Mouse (Mus musculus): Measurements from ENCODE around the gene Plac1.
A peak's percentile ranks its signal among the peaks of the same experiment; 100 is the strongest.

The Plac1 gene

DNA sequence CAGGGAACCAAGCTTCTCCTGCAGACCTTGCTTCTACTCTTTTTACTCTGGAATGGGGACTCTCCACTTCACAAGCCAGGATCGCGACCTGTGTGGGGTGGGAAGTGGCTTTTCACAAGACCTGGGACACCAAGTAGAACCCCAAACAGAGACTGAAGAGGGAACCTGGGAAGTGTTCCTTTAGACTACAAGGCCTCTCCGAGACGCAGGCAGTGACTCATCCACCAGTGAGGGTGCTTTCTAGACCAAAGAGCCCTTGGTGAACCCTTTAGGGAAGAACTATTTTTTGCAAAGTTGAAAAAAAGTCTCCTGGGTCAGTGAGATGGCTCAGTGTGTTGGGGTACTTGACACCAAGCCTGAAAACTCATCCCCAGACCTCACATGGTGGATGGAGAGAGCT, 129.8 kb downstream of the Plac1 start:
- DNase-seq (ENCODE audit: low spot score in 2 of 2) = no peak

DNA sequence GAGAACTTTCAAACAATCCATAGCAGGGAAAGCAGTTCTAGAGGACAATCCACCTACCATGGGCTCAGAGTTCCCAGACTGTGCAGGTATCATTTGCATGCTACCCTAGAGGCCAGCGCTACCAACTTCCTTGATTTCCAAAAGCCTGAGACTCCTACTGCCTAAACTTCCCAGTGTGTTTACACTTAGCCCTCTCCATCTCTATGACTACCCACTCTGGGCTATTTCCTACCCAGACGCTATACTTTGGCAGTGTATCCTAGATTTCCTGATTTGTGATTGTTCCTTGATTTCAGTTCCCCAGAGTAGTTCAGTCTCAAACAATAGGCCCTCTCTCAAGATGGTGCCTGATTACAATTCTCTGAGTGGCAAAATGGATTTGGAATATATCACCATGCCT, 132.8 kb downstream of the Plac1 start:
- no peak for DNase-seq (ENCODE audit: low spot score in 2 of 2)

DNA sequence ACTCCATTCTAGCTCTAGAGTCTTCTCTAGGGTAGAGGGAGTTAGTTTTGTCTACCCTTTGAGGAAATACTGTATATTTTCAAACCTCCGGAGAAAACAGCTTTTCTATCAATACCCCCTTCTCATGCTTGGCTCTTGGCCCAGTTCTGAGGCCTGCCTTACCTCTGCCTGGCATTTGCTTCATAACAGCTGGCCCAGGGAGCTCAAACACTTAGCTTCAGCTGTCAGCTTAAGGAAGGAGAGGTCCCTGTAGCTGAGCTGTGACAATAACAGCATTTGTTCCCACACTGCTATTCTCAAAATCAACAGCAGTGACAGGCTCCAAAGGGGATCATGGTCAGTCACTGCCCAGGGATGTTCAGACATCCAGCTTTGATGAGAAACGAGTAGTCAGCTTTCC, 138.7 kb downstream of the Plac1 start:
- DNase-seq (ENCODE audit: low spot score in 2 of 2) = no peak

DNA sequence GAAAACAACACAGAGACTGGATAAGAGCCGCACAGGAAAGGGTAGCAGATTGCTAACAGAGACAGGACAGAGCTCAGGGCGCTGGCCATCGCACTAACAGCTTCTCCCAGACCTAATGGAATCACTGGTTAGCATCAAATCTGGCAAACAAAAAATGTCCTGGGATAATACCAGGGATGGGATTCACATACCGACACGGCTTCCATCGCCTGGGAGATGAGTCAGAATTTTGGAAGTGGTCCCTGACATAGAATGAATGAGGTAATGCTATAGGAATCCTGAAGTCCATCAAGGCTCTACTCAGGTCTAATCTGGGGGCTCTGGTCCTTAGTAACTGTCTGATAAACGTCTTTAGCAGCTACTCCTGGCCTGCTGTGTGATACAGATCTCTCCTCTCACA, 140.0 kb downstream of the Plac1 start:
- no peak for DNase-seq (ENCODE audit: low spot score in 2 of 2)

DNA sequence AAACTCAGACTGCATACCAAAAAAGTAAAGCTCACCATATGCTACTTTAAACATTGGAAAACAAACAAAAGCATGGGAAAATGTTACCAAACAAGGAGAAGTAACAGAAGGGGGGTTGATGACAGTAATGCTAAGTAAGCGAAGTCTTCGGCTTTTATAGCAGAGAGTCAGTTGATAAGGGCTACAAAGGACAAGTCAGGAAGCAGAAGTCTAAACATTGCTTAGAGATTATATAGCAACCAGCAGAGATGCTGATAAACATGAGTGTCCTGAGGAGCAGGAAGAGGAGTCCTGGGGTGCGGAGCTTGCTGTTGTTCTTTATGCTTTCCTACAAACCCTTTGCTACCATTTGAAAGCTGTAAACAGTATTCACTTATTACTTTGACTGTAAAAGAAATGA, 140.6 kb downstream of the Plac1 start:
- no peak for DNase-seq (ENCODE audit: low spot score in 2 of 2)

DNA sequence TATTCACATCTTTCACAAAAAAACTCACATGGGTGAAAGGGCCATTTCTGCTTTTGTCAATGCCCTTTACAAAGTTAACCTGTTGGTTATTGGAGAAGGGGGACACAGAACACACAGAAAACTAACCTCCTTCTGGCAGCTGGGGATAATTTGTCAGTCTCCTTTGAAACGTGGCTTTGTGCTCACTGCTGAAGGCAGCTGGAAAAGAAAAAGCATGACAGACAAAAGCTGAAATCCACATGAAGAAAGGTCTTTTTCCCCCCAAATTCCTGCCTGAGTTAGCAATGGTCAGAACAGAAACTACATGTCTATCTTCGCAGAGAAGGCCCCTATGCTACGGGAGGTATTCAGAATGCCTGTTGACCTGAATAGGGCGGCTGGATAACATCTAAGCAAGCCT, 141.6 kb downstream of the Plac1 start:
- no peak for DNase-seq (ENCODE audit: low spot score in 2 of 2)

DNA sequence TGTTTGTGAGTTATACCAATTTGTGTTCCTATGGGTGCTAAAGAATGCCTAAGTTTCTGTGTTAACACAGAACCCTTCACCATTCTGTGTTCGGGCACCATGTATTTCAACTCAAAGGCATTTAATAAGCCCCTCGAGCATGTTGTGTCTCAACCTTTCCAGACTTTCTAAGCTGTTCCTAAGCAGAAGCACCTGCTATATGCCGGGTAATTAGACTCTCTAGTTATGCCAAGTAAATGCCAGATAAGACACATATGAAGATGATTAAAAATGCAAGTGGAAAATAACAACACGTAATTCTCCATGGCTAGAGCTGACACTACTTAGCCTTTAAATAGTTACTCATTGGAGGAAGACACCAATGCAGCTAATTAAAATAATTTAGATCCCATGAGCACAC, 142.1 kb downstream of the Plac1 start:
- DNase-seq (ENCODE audit: low spot score in 2 of 2) = no peak

DNA sequence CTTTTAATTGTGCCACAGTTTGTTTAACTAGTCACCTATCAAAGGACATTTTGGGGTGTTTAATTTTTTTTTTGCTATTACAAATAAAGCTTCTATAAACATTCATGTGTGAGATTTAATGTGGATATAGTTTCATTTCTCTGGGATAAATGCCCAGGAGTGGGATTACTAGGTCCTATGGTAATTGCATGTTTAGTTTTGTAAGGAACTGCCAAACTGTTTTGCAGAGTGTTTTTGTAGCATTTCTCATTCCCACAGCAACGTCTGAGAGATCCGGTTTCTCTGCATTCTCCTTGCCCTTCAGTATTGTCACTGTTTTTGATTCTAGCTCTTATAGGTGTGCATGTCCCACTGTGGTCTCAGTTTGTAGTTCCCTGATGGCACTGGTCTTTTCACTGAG, 146.5 kb downstream of the Plac1 start:
- no peak for DNase-seq (ENCODE audit: low spot score in 2 of 2)

DNA sequence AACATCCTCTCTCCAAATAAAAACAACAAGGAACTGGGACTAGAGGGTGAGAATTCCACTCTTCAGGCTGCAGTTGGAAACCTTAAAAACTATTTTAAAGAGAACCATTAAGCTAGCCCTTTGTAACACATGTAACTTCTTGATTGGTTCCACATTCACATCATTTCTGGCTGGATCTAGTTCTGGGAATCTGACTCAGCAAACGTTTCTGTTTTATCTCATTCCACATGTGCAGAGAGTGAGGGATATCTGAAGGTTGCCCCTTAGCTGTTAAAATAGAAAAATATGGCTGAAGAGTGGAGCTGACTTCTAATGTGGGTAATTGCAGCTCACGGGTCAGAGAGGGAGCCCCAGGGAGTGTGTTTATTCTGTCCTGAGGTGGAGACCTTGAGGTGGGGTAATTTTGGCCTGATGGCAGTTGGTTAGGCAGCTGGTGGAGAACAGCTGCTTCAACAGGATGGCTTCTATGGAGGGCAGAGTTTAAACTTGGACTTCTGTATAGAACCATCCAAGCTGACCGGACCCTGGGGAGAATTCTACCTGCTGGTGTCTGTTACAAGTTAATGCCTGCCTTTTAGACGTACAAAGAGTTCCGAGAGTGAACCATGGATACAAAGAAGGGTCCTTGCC, 151.1 kb downstream of the Plac1 start:
- DNase-seq (ENCODE audit: low spot score in 2 of 2) = no peak

DNA sequence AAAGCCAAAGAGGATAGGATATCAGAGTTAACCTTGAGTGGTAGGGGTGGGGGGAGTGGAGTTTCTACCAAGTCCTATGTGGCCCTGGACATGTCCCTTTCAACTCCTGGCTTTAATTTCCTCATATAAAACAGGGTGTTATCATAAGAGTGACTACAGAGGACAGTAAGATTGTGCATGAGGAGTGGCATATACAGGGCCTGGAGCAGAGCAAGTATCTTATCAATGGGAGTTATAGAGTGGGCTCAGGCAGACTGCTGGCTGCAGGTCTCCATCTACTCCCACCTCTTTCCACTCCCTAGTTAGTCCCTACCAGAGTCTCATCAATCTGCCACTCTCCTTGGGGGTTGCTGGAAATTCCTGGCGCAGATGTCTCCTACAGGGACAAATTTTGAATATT, 152.7 kb downstream of the Plac1 start:
- DNase-seq (ENCODE audit: low spot score in 2 of 2) = no peak

DNA sequence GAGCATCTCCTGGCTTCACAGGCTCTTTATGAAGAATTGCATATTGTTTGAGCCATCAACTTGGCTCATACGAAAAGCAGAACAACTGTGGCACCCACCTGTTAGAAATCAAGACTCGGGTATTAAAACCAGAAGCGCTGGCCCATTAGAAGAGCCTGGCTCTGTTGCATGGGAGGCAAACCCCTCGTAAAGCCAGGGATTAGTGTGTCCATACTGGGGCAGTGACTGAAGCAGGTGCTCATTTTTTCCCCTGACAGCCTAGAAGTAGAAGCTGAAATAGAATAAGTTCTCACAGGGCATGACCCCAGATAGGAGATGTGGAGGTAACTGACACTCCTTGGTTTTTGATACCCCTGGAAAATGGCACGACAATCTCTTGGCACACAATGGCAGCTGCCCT, 154.4 kb downstream of the Plac1 start:
- DNase-seq (ENCODE audit: low spot score in 2 of 2) = no peak

DNA sequence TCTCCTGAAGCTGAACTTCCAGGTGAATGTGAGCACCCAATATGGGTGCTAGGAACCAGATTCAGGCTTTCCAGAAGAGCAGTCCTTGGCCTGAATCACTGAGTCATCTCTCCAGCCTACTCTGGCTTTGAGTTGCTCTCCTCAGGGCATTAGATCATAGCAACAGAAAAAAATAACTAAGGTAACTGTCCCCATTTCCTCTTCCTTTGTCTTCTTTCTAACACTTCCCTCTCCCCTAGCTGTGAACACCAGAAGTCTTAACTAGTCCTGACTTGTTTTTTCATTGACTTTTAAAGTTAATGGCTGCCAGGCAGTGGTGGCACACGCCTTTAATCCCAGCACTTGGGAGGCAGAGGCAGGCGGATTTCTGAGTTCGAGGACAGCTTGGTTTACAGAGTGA, 175.5 kb downstream of the Plac1 start:
- no peak for DNase-seq (ENCODE audit: low spot score in 2 of 2)

DNA sequence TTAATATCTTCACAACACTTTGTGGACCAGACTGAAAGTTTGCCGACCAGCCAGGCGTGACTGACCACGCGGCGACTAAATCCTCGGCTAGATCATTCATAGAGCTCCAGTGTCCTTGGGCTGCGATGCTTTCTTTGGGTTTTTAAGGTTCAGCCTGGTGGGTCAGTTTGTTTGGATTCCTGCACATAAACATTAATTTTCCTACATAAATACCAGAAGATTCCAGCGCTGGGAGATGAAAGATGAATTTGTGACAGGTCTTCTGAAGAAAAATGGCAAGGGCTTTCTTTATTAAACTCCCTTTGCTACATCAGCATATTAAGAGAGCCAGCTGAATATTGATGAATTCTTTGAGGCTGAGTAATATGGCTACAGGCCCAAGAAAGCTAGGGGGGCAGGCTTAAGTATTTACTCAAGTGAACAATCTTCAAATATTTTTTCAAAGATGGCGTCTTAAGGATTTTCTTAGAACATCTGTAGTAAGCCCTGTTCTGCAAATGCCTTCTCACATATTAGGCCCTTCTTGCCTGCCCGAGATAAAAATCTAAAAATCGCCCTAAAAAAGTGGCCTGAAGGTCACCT, 180.4 kb downstream of the Plac1 start:
- no peak for DNase-seq (ENCODE audit: low spot score in 2 of 2)

DNA sequence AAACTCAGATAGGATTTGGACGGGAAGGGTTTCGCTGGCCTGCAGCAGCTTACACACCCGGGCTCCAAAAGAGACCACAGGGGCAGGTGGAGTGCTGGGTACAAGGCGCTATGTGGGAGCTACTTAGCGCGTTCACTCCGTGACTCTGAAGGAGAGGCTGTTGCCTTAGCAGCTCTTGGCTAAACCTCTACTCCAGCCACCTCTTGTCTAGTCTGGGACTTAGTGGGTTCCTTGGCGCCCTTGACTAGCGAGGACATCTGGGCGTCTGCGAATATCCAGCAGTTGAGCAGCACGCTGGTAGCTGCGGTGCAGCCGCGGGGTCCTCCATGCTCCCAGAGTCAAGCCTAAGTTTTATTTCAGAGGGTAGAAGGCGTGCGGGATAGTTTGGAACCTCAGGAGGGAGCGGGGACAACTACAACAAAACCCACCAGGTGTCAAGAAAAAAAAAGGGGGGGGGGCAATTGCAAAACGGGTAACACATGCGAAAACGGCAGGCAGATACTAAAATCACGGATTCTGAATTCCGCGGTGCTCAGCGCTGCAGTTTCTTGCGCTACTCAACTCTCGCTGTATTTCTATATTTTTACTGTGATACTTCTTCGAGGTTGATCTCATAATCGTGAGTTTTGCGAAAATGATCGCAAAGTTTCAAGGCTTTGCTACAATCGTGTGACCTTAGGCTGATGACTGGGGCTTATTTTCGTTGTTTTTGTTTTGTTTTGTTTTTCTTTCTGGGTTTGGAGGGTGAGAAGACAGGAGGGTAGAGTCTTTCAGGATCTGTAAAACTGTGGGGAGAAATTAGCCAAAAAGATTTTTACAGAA, 181.2 kb downstream of the Plac1 start:
- DNase-seq (ENCODE audit: low spot score in 2 of 2) = no peak

DNA sequence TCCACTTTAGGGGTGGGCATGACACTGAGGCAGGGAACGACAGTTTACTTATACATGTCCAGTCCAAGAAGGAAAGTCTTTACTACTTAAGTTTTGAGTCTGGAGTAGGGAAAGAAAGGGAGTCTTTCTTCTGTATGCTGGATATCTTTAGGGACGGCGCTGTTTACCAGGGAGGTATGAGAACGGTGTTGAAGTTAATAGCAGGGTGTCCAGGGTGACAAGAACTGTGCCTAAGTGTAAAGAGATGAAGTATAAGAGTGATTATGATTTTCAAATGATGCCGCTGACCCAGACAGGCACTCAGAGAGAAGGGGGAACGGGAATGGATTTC, 182.2 kb downstream of the Plac1 start:
- no peak for DNase-seq (ENCODE audit: low spot score in 2 of 2)

DNA sequence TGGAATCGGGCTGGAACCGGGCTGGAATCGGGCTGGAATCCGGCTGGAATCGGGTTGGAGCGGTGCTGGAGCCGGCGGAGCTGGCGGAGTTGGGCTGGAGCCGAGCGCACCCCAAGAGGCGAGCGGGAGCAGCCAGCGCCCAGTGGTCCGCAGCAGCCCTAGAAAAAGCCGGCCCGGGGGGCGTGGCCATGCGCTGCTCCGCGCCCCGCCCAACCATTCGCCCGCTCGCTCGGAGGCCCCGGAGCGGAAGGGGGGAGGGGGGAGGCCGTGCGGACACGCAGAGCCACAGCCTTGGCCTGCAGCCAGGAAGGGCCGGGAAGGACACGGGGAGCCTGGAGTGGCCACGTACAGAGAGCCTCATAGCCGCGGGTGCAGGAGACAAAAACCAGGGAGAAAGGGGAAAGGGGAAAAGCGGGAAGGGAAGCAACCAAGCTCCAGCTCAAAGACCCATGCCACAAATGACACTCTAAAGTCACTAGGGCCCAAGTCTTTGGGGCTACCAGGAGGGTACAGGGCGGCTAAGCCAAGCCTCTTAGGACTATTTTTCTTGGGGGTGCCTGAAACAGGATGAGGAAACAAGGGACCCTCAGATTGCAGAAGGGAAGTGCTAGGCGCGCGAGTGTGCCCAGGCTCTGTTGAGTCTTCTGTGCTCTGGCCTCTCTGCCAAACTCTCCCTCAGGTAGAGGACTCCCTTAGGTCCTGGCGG, 182.7 kb downstream of the Plac1 start:
- peak; percentile 6 to 17 for DNase-seq (ENCODE audit: low spot score in 2 of 2)

DNA sequence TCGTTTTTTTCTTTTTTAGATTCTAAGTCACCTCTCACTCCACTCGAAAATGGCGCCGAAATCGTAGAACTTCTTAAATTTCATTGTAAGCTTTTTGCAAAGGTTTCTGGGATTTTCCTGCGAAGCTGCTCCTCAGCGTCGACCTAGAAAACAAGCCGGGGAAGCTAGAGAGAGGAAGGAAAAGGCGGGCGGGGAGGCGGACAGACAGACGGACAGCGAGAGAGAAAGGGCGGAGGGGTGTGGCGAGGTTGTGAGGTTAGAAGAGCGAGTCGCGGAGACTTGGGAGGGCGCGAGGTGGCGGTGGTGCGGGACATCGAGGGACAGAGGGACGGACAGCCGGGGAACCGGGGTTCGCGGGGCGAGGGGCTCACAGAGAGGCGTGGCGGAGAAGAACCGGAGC, 183.3 kb downstream of the Plac1 start:
- DNase-seq (ENCODE audit: low spot score in 2 of 2) = no peak

DNA sequence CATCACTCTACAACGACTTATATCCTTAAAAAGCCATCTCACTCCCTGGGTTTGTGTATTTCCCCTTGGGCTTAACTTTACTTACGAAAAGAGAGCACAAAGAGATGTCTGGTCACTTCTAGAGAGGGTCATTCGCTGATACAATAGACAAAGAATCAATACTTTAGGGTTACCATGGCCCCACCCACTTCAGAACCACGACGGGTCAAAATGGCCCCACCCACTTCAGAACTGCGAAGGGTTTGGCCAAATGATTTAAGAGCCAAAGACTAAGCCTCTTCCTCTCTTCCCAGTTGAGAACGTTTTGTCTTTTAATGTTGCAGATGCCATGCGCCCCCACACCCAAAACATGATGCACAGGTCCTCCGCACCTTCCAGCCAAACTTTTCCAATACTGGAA, 184.1 kb downstream of the Plac1 start:
- no peak for DNase-seq (ENCODE audit: low spot score in 2 of 2)

DNA sequence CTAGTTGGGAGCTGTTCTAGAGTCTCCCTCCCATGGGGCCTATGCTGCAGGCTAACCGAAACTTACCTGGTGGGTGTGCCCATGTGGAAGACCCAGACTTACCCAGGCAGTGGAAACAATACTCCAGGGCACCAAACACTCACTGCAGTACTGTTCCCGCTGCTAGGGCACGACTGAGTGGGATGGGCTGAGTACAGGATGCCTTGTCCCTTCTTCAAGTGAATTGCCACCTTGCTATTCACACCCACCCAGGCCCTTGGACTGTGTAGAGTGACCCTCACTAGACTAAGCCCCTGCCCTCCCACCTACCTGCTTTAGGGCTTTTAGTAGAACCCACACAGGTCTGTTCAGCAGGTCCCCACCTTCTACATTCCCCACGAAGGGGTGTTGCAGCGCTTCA, 186.0 kb downstream of the Plac1 start:
- no peak for DNase-seq (ENCODE audit: low spot score in 2 of 2)

DNA sequence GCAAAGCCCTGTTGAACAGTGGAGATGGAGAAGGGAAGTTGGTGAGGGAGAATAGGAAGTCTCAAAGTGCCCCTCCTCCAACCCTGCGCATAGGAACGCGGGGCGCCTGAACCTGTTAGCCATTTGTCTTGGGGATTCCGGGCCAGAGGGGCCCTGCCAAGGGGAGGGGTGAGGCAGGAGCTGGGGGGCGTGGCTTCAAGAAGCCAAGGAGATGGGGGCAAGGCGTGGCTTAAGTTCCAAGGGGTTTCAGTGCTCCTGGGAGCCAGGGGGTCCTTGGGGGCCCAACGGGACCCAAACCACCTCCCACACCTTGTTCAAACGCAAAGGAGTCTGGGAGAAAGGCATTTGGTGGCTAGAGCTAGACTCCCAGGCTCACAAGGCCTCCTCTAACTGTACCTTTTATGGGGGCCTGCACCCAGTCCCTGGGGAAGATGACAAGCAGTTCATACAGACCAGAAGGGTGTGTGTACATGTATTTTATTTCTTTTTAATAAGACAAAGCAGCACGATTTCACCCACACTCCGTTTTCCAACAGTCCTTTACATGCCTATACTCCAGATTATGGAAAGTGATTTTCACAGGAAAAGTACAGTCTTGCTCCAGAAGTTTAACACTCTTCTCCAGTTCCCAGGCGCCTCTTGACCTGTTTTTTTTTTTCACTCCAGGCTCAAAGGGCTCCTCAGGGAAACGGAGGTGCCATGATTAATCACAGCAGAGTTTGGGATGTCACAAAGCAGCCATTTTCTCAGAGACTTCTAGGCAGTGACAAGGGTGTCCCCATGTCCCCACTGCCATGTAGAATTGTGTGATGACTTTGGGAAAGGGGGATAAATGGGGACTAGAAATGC, 187.0 kb downstream of the Plac1 start:
- DNase-seq (ENCODE audit: low spot score in 2 of 2) = no peak

DNA sequence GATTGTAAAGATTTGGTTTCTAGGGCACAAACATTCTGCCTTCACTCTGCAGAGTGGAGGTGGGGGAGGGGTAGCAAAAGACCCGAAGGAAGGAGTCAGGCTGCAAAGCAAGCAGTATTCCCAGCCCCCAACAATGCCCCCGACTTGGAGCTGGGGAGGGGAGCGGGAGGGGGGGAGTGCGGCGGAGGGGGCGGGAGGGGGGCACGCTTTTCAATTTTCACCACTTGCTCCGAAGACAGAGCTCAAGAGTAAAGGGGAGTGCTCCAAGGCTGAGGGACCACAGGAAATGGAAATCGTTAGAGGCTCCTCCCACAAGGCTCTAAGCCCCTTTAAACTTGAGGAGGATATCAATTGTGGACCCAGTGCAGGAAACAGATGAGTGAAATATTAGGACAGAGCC, 189.6 kb downstream of the Plac1 start:
- DNase-seq (ENCODE audit: low spot score in 2 of 2) = no peak

DNA sequence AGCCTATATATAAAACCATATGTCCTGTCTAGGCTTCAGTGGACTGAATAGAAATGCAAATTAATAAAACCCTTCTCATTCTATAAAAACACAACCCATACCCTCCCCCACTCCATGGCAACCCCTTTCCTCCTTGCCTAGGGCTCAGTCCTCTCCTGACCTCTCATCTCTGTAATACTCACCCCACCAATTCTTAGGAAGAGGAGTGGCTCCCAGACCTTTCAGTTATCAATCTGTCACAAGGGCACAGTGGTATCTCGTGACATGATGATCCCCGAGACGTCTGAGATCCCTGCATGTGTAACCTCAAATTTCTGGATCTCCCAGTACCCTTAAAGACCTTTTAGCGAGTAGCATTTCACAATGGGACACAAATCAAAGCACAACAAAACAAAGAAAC, 190.7 kb downstream of the Plac1 start:
- no peak for DNase-seq (ENCODE audit: low spot score in 2 of 2)
